Mouse (Mus musculus): ENCODE data around the gene Hif3a. TPM values are rescaled to one million over a fixed set of nuclear protein-coding genes. Genes with fewer than 3 reads are reported as not detected.

Hif3a gene
- total and polyA plus RNA-seq, 2 experiments: 0.01 to 0.09 TPM

GRCm38 (mm10) chr7:17047041-17047682, 15.1 kb downstream of the Hif3a start:
- H3K79me2 ChIP-seq (ENCODE audit: control insufficient read depth, insufficient read depth, low read length): no peaks in the 10 kb centered on the region
- TF ChIP-seq CTCF (IDR thresholded peaks at IDR 0.05; ENCODE audit: low read depth, low read length) (no peak), POLR2A (IDR thresholded peaks at IDR 0.05; ENCODE audit: extremely low read depth, insufficient read depth, low read length) (no peak)
- no peak overlapping the region for H3K9ac ChIP-seq (ENCODE audit: low read depth, low read length)
- H3K4me3 ChIP-seq (ENCODE audit: insufficient read depth, low read depth, low read length): no peak overlapping the region
- H3K27ac ChIP-seq (replicated peaks; ENCODE audit: insufficient read depth, low read depth, low read length): no peak overlapping the region
- 86% methylated on average over 5 of the region's 5 CpGs for WGBS
- H3K4me1 ChIP-seq (ENCODE audit: control insufficient read depth, insufficient read depth, low read length): no peaks in the 10 kb centered on the region
- no peaks in the 10 kb centered on the region for H3K36me3 ChIP-seq (ENCODE audit: control insufficient read depth, insufficient read depth, low read length)
- no peak for DNase-seq (ENCODE audit: extremely low read depth, low read depth, low spot score)
- no peaks in the 10 kb centered on the region for H3K27me3 ChIP-seq (ENCODE audit: control insufficient read depth, insufficient read depth, low read length)

GRCm38 (mm10) chr7:17045743-17046142, 16.5 kb downstream of the Hif3a start:
- Histone ChIP-seq H3K4me1 (ENCODE audit: control insufficient read depth, insufficient read depth, low read length) (no peaks in the 10 kb centered on the region), H3K36me3 (ENCODE audit: control insufficient read depth, insufficient read depth, low read length) (no peaks in the 10 kb centered on the region), H3K79me2 (ENCODE audit: control insufficient read depth, insufficient read depth, low read length) (no peaks in the 10 kb centered on the region), H3K4me3 (ENCODE audit: insufficient read depth, low read depth, low read length) (no peak overlapping the region), H3K27ac (replicated peaks; ENCODE audit: insufficient read depth, low read depth, low read length) (no peak overlapping the region), H3K27me3 (ENCODE audit: control insufficient read depth, insufficient read depth, low read length) (no peaks in the 10 kb centered on the region), H3K9ac (ENCODE audit: low read depth, low read length) (no peak overlapping the region)
- WGBS: 97% methylated on average over 1 of the region's 1 CpGs
- TF ChIP-seq CTCF (IDR thresholded peaks at IDR 0.05; ENCODE audit: low read depth, low read length) (no peak), POLR2A (IDR thresholded peaks at IDR 0.05; ENCODE audit: extremely low read depth, insufficient read depth, low read length) (no peak)
- no peak for DNase-seq (ENCODE audit: extremely low read depth, low read depth, low spot score)

GRCm38 (mm10) chr7:17039373-17039772, 22.9 kb downstream of the Hif3a start:
- Histone ChIP-seq H3K4me1 (ENCODE audit: control insufficient read depth, insufficient read depth, low read length) (no peaks in the 10 kb centered on the region), H3K27me3 (ENCODE audit: control insufficient read depth, insufficient read depth, low read length) (no peaks in the 10 kb centered on the region), H3K9ac (ENCODE audit: low read depth, low read length) (no peak overlapping the region), H3K27ac (replicated peaks; ENCODE audit: insufficient read depth, low read depth, low read length) (no peak overlapping the region), H3K4me3 (ENCODE audit: insufficient read depth, low read depth, low read length) (no peak overlapping the region), H3K36me3 (ENCODE audit: control insufficient read depth, insufficient read depth, low read length) (no peaks in the 10 kb centered on the region), H3K79me2 (ENCODE audit: control insufficient read depth, insufficient read depth, low read length) (no peaks in the 10 kb centered on the region)
- no peak for DNase-seq (ENCODE audit: extremely low read depth, low read depth, low spot score)
- TF ChIP-seq POLR2A (IDR thresholded peaks at IDR 0.05; ENCODE audit: extremely low read depth, insufficient read depth, low read length): no peak
- no peak for TF ChIP-seq CTCF (IDR thresholded peaks at IDR 0.05; ENCODE audit: low read depth, low read length)
- 84% methylated on average over 7 of the region's 7 CpGs for WGBS

- H3K4me3 ChIP-seq (ENCODE audit: insufficient read depth, low read depth, low read length): no peak overlapping the region
- WGBS: 91% methylated on average over 9 of the region's 9 CpGs
- H3K4me1 ChIP-seq (ENCODE audit: control insufficient read depth, insufficient read depth, low read length): no peaks in the 10 kb centered on the region
- H3K9ac ChIP-seq (ENCODE audit: low read depth, low read length): no peak overlapping the region
- H3K27me3 ChIP-seq (ENCODE audit: control insufficient read depth, insufficient read depth, low read length): no peaks in the 10 kb centered on the region
- no peaks in the 10 kb centered on the region for H3K79me2 ChIP-seq (ENCODE audit: control insufficient read depth, insufficient read depth, low read length)
- no peaks in the 10 kb centered on the region for H3K36me3 ChIP-seq (ENCODE audit: control insufficient read depth, insufficient read depth, low read length)
- no peak for DNase-seq (ENCODE audit: extremely low read depth, low read depth, low spot score)
- H3K27ac ChIP-seq (replicated peaks; ENCODE audit: insufficient read depth, low read depth, low read length): no peak overlapping the region
- TF ChIP-seq CTCF (IDR thresholded peaks at IDR 0.05; ENCODE audit: low read depth, low read length) (no peak), POLR2A (IDR thresholded peaks at IDR 0.05; ENCODE audit: extremely low read depth, insufficient read depth, low read length) (no peak)
These were observed 24.1 kb downstream of the Hif3a start for GRCm38 (mm10) chr7:17038018-17038695.

GRCm38 (mm10) chr7:17030239-17030638, 32.0 kb downstream of the Hif3a start:
- Histone ChIP-seq H3K79me2 (ENCODE audit: control insufficient read depth, insufficient read depth, low read length) (peaks cover 15% of the 10 kb centered on the region; the same call in 1 of the 2 replicates), H3K27me3 (ENCODE audit: control insufficient read depth, insufficient read depth, low read length) (no peaks in the 10 kb centered on the region), H3K4me3 (ENCODE audit: insufficient read depth, low read depth, low read length) (no peak overlapping the region), H3K4me1 (ENCODE audit: control insufficient read depth, insufficient read depth, low read length) (peaks cover 15% of the 10 kb centered on the region), H3K27ac (replicated peaks; ENCODE audit: insufficient read depth, low read depth, low read length) (no peak overlapping the region), H3K9ac (ENCODE audit: low read depth, low read length) (no peak overlapping the region), H3K36me3 (ENCODE audit: control insufficient read depth, insufficient read depth, low read length) (no peaks in the 10 kb centered on the region)
- 89% methylated on average over 7 of the region's 7 CpGs for WGBS
- TF ChIP-seq POLR2A (IDR thresholded peaks at IDR 0.05; ENCODE audit: extremely low read depth, insufficient read depth, low read length) (no peak), CTCF (IDR thresholded peaks at IDR 0.05; ENCODE audit: low read depth, low read length) (no peak)
- DNase-seq (ENCODE audit: extremely low read depth, low read depth, low spot score): no peak

GRCm38 (mm10) chr7:17028923-17029322, 33.3 kb downstream of the Hif3a start:
- TF ChIP-seq POLR2A (IDR thresholded peaks at IDR 0.05; ENCODE audit: extremely low read depth, insufficient read depth, low read length): no peak
- Histone ChIP-seq H3K27ac (replicated peaks; ENCODE audit: insufficient read depth, low read depth, low read length) (no peak overlapping the region), H3K36me3 (ENCODE audit: control insufficient read depth, insufficient read depth, low read length) (no peaks in the 10 kb centered on the region), H3K27me3 (ENCODE audit: control insufficient read depth, insufficient read depth, low read length) (no peaks in the 10 kb centered on the region), H3K79me2 (ENCODE audit: control insufficient read depth, insufficient read depth, low read length) (peaks cover 26% of the 10 kb centered on the region; the same call in 1 of the 2 replicates), H3K4me1 (ENCODE audit: control insufficient read depth, insufficient read depth, low read length) (peaks cover 25% of the 10 kb centered on the region), H3K4me3 (ENCODE audit: insufficient read depth, low read depth, low read length) (no peak overlapping the region), H3K9ac (ENCODE audit: low read depth, low read length) (no peak overlapping the region)
- no peak for DNase-seq (ENCODE audit: extremely low read depth, low read depth, low spot score)
- 78% methylated on average over 7 of the region's 7 CpGs for WGBS

All from liver, adult 2 months (tissue).